Mouse (Mus musculus) bone marrow macrophage, adult 2 months (primary cell): Measurements from ENCODE around the gene Glis2.

Experiments used
- CTCF ChIP-seq: IDR thresholded peaks from 2 replicates; pipeline ENCODE4 v1.5.1; 2012; ENCODE audit warnings: low read depth, mild to moderate bottlenecking, low read length, moderate library complexity
- POLR2A ChIP-seq: IDR thresholded peaks from 2 replicates; pipeline ENCODE4 v1.6.1; 2012; ENCODE audit warnings: mild to moderate bottlenecking, low read depth, low read length, borderline replicate concordance

GRCm38 (mm10) chr16:4576873-4577272, 17.6 kb upstream of the Glis2 start:
- TF ChIP-seq POLR2A, result no peak
- TF ChIP-seq CTCF, result no peak
